Mouse (Mus musculus) G1E (cell line): Measurements from ENCODE around the gene Nova2. TPM values are rescaled to one million over a fixed set of nuclear protein-coding genes. Genes with fewer than 3 reads are reported as not detected.

Experiments
- ATAC-seq: 2 replicates; pipeline ENCODE4 v1.8.0; 2016; ENCODE audit warnings: mild to moderate bottlenecking; ENCODE audit not compliant: insufficient number of reproducible peaks, poor library complexity, low FRiP score, severe bottlenecking; ENCODE audit errors: extremely low read depth
- DNase-seq: peaks from one replicate; pipeline ENCODE4 v3.0.0; 2012; ENCODE audit warnings: low spot score
- H3K27me3 ChIP-seq: 2 replicates; pipeline ENCODE4 v1.6.1; 2012; ENCODE audit warnings: mild to moderate bottlenecking, low read length, inconsistent platforms; ENCODE audit not compliant: insufficient read depth
- H3K36me3 ChIP-seq: replicated peaks from 2 replicates; pipeline ENCODE3; 2012; ENCODE audit warnings: mild to moderate bottlenecking, inconsistent platforms
- H3K4me1 ChIP-seq: 2 replicates; pipeline ENCODE4 v1.6.1; 2012; ENCODE audit warnings: low read depth, low read length, inconsistent platforms, mixed read lengths; ENCODE audit not compliant: insufficient read depth
- H3K4me3 ChIP-seq: 2 replicates; pipeline ENCODE4 v1.5.1; 2012; ENCODE audit warnings: low read depth, mild to moderate bottlenecking, inconsistent platforms, low read length, moderate library complexity, mixed read lengths
- H3K9me3 ChIP-seq: replicated peaks from 2 replicates; pipeline ENCODE4 v1.6.1; 2012; ENCODE audit warnings: inconsistent platforms
- CTCF ChIP-seq: IDR thresholded peaks from 2 replicates; pipeline ENCODE4 v1.5.1; 2012; ENCODE audit warnings: low read depth, low read length, inconsistent platforms, mixed read lengths
- GATA1 ChIP-seq: IDR thresholded peaks from 2 replicates; pipeline ENCODE4 v1.6.1; 2012; ENCODE audit warnings: borderline replicate concordance, low read length, inconsistent platforms, mixed read lengths
- GATA2 ChIP-seq: IDR thresholded peaks from 2 replicates; pipeline ENCODE4 v1.6.1; 2012; ENCODE audit warnings: low read depth, low read length, inconsistent platforms, borderline replicate concordance
- POLR2AphosphoS5 ChIP-seq: IDR thresholded peaks from 2 replicates; pipeline ENCODE4 v1.6.1; 2012; ENCODE audit warnings: low read depth, low read length, inconsistent platforms; ENCODE audit not compliant: insufficient replicate concordance
- TAL1 ChIP-seq: conservative IDR thresholded peaks from 2 replicates; pipeline ENCODE4 v1.6.1; 2012; ENCODE audit warnings: low read depth, low read length, inconsistent platforms, mixed read lengths
- polyA plus RNA-seq: library from polyadenylated mRNA; stranded (reverse); fragments of >175 nt; gene quantifications from 2 replicates; pipeline ENCODE4 v1.2.3, GENCODE M21; 2012
- total RNA-seq, 2 experiments: library from RNA; stranded (forward) in 1 of 2; stranded (reverse) in 1 of 2; fragments of 200-1000 nt in 1 of 2; fragments of >200 nt in 1 of 2; fragmentation: Nextera tagmentation in 1 of 2; gene quantifications; 2 replicates each; pipeline ENCODE4 v1.2.3; 2014 to 2017

Nova2 gene
- total and polyA plus RNA-seq, 3 experiments: 0.05 TPM; not detected in 2

DNA sequence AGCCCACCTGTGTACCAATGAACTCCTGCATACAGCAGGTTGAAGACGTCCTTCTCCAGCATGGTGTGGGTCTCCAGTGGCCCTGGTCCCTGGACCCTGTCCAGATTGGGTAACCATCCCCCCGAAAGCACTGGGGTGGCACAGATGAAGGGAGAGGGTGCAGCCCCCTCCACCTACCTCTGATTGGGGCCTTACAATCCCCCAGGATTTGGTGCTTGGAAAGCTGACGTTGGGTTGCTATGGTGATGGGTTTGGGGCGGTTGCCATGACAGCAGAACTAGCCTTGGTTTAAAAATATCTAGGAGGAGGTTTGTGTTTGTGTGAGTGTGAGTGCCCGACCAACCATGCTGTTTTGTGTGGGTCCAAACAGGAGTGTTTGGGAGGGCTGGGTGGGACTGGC lies 2.9 kb upstream of the Nova2 start:
- H3K27me3 ChIP-seq: peaks cover 17% of the 10 kb centered on the region
- no peak overlapping the region for H3K4me3 ChIP-seq
- H3K9me3 ChIP-seq: no peaks in the 10 kb centered on the region
- TF ChIP-seq GATA1: no peak
- no peak for TF ChIP-seq GATA2
- no peak for TF ChIP-seq CTCF
- no peak for TF ChIP-seq POLR2AphosphoS5
- TF ChIP-seq TAL1: no peak
- ATAC-seq (no peak), DNase-seq (no peak)
- H3K4me1 ChIP-seq: peaks cover 3% of the 10 kb centered on the region; the same call in 1 of the 2 replicates
- H3K36me3 ChIP-seq: no peaks in the 10 kb centered on the region

DNA sequence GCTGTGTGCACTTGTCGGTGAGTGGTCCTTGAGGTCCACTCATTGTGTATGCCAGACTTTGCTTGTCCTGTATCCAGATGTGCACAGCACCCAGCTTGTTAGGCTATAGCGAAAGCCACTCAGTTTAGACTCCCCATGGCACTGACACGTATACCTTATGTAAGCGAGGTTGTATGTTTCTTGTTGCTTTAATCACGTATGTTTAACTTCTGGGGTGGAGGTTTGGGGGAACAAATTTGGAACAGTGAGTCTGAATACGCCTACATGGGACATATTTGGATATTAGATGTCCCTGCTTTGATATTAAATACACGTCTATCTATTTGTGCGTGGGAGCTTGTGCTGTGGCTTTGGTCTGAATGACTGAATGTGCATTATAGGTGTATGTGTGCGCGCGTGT lies 2.4 kb upstream of the Nova2 start:
- H3K4me1 ChIP-seq: peaks cover 3% of the 10 kb centered on the region; the same call in 1 of the 2 replicates
- no peaks in the 10 kb centered on the region for H3K36me3 ChIP-seq
- DNase-seq: no peak
- TF ChIP-seq GATA2 (no peak), POLR2AphosphoS5 (no peak), TAL1 (no peak), GATA1 (no peak), CTCF (no peak)
- H3K4me3 ChIP-seq: no peak overlapping the region
- no peak for ATAC-seq
- peaks cover 17% of the 10 kb centered on the region for H3K27me3 ChIP-seq
- no peaks in the 10 kb centered on the region for H3K9me3 ChIP-seq

DNA sequence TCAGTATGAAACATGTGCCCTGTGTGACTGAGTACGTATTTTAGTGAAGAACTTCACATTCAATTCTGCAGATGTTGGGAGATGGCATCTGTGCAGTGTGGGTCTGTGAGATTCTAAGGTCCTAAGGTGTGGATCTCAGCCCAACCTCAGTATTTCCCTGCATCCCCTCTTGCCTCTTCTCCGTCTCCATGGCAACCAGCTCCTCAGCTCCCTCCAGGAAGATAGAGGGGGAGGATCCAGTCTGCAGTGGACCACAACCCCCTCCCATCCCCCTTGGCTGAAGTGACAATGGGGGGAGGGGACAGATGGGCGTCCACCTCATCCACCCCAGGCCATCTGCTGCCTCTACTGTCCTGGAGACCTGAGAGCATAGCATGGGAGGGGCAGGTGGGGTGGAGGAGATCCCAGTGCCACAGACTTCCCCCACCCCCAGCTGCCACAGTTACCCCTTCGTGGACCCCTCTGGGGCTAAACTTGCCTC lies 1.9 kb upstream of the Nova2 start:
- TF ChIP-seq POLR2AphosphoS5: no peak
- Histone ChIP-seq H3K36me3 (no peaks in the 10 kb centered on the region), H3K4me1 (peaks cover 3% of the 10 kb centered on the region; the same call in 1 of the 2 replicates), H3K9me3 (no peaks in the 10 kb centered on the region), H3K4me3 (no peak overlapping the region), H3K27me3 (peaks cover 17% of the 10 kb centered on the region)
- DNase-seq (no peak), ATAC-seq (no peak)

DNA sequence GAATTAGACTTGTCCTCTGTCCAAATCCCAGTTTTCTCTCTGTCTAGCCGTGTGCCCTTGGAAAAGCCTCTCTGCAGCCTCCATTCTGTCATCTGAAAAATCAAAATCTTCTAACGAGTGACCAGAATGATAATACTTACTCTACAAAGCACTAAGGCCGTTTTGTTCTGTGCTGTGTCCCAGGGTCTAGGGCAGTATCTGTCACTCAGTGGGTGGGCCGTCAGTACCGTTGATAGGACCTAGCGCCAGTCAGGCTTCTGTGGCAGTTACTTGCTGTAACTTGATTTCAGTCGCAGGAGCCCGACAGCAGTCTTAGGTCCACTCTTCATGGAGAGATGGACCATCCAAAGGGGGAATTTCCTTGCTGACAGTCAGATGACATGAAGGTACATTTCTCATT lies 1.4 kb upstream of the Nova2 start:
- H3K4me3 ChIP-seq: no peak overlapping the region
- no peak for ATAC-seq
- no peak for TF ChIP-seq POLR2AphosphoS5
- no peak for TF ChIP-seq GATA2
- TF ChIP-seq CTCF: no peak
- TF ChIP-seq GATA1: no peak
- no peak for TF ChIP-seq TAL1
- H3K36me3 ChIP-seq: no peaks in the 10 kb centered on the region
- peaks cover 13% of the 10 kb centered on the region for H3K27me3 ChIP-seq
- no peaks in the 10 kb centered on the region for H3K9me3 ChIP-seq
- DNase-seq: no peak
- H3K4me1 ChIP-seq: peaks cover 3% of the 10 kb centered on the region; the same call in 1 of the 2 replicates

DNA sequence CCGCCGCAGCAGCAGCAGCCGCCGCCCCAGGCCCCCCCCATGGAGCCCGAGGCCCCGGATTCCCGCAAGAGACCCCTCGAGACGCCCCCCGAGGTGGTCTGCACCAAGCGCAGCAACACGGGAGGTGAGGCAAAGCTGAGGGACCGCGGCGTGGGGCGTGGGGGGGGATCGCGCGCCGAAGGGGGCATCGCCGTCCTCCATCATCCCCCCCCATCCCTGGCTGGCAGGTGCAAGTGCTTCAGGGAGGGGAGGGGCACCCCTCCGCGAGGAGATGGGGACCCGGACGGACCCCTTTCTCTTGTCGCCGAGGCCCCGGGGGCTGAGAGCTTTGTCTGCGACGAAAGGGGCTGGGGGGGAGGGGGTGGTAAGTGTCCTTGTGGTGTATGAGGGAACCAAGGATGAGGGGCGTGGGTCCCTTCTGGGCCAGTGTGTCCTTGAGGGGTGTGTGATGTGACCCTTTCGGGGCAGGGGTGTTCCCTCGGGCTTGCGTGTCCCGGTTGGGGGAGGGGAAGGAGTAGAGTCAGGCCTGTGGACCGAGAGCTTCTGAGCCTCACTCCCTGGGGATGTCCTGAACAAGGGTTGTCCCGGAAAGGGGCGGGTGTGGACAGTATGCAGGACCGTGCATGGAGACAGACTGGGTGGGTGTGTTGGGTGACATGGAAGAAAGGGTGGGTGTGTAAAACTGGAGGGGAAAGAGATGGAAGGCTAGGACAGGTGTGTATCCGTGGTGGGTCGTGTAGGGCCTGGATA lies 528 bp downstream of the Nova2 start:
- TF ChIP-seq GATA2 (no peak), POLR2AphosphoS5 (no peak), TAL1 (no peak), CTCF (no peak), GATA1 (no peak)
- Histone ChIP-seq H3K27me3 (peaks cover 10% of the 10 kb centered on the region), H3K36me3 (no peaks in the 10 kb centered on the region), H3K4me1 (no peaks in the 10 kb centered on the region; the same call in 1 of the 2 replicates), H3K4me3 (no peak overlapping the region), H3K9me3 (no peaks in the 10 kb centered on the region)
- ATAC-seq: no peak
- no peak for DNase-seq

DNA sequence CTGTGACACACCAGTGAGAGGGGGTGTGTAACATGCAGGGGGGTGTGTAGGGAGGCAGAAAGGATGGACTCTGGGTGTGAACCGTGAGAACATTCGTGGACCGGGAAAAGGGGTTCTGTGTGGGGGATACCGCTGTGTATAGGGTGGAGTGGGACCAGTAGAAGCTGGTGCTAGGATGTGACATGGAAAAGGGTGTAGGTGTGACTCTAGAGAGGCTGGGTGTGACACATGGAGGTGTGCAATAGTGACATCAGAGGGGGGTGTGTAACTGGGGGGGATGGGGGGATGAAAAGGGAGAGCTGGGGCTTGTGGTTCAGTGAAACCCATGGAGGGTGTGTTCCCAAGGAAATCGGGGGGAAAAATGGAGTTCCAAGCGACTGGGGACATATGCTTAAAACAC lies 1.2 kb downstream of the Nova2 start:
- Histone ChIP-seq H3K36me3 (no peaks in the 10 kb centered on the region), H3K27me3 (peaks cover 7% of the 10 kb centered on the region), H3K4me1 (no peaks in the 10 kb centered on the region; the same call in 1 of the 2 replicates), H3K4me3 (no peak overlapping the region), H3K9me3 (no peaks in the 10 kb centered on the region)
- TF ChIP-seq GATA1 (no peak), CTCF (no peak), TAL1 (no peak), POLR2AphosphoS5 (no peak)
- no peak for ATAC-seq
- DNase-seq: no peak
